Mouse (Mus musculus): ENCODE measurements around the gene Itga5. TPM values are rescaled to one million over a fixed set of nuclear protein-coding genes. Genes with fewer than 3 reads are reported as not detected.
"Not testable (repeated sequence)": the region's sequence is repeated elsewhere in the genome, so short reads cannot be mapped to it uniquely, and the experiment has no call there.

The Itga5 gene
- total RNA-seq (2021): 1 to 10 TPM; 3.4 to 5.8 TPM
- long read RNA-seq, experiment 1, full-length matches to known transcripts: 3 of 3 reads
- long read RNA-seq, experiment 1, partial matches to known transcripts: 0 of 3 reads
- long read RNA-seq, experiment 1, other reads (novel, unspliced or antisense): 0 of 3 reads
- long read RNA-seq, experiment 2, full-length matches to known transcripts: 4 of 10 reads
- long read RNA-seq, experiment 2, partial matches to known transcripts: 3 of 10 reads
- long read RNA-seq, experiment 2, other reads (novel, unspliced or antisense): 3 of 10 reads

- no peak for DNase-seq (ENCODE audit: low spot score in 2 of 2)
Observed at GRCm38 (mm10) chr15:103366376-103367149, at the start of gene Itga5. TSS of gene Itga5 (minus strand) at chr15:103366763.

DNA sequence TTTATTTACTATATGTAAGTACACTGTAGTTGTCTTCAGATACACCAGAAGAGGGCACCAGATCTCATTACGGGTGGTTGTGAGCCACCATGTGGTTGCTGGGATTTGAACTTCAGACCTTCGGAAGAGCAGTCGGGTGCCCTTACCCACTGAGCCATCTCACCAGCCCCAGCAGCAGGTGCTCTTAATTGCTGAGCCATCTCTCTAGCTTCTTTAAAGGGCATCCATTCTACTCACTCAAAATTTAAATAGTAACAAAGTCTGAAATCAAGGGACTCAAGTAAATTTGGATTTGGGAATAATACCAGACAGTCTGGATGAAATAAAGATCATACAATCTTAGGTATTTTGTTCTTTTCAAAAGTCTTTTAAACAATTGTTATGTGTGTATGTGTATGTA, 39.0 kb upstream of the Itga5 start:
- not testable (repeated sequence) for DNase-seq (ENCODE audit: low spot score in 2 of 2)

- DNase-seq (ENCODE audit: low spot score in 2 of 2): no peak
Observed at GRCm38 (mm10) chr15:103401361-103401760, 34.8 kb upstream of the Itga5 start.

GRCm38 (mm10) chr15:103393577-103393976, 27.0 kb upstream of the Itga5 start:
- DNase-seq (ENCODE audit: low spot score in 2 of 2): no peak

GRCm38 (mm10) chr15:103388556-103389145, 22.1 kb upstream of the Itga5 start:
- DNase-seq (ENCODE audit: low spot score in 2 of 2): no peak

DNA sequence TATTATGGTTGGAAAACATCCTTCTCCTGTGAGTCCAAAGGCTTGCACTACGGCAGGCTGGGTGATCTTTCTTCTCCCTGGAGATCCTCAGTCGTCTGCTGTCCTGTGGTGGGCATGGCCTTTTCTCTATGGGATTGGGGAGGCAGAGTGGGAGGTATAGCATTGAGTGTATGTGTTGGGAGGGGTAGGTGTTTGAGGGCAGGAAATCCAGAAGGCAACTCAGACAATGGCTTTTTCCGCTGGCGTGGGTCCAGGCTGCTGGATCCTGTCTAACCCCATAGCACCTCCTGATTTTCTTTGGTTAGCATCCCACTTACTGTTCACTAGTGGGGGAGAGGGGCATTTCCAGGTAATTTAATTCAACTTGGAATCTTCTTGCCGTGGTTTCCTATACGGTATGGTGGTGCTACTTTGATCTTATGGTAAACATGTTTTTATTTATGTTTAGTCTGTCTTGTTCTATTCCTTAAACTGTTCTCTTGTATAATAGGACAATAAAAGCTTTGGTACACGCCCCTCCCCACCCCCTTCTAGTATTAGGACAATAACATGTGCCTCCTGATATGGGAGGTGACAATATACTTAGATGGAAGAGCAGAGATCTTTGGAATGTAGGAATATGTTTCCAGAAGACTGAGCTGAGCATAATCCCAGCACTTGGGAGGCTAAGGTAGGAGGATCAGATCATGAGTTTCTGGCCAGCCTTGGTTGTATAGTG, 17.4 kb upstream of the Itga5 start:
- no peak for DNase-seq (ENCODE audit: low spot score in 2 of 2)

DNA sequence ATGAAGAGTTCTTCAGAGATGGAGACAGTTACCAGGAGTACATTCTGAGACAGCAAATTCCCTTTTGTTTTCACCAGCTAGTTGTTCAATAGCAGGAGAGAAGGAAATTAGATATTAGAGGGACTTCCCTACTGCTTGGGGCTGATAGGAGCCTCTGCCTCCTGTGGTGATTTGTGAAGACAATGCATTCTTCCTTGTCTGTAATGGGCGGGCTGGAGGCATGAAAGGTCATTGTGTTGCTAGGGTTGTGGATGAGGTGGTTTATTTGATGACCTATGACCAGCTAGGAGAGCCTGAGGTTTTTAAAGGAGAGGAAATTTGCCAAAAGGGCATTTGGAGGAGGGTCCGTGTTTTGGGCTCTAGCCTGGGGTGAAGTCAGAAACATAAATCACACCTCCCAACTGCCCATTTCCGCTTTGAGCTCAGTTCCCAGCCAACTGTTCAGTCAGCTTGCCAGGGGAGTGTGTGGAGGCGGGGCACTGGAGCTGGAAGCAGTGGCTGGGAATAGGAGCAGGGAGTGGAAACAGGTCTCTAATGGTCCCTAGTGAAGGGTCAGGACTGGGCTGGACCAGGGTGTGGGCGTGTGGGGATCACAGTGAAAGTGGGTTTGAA, 16.3 kb upstream of the Itga5 start:
- DNase-seq (ENCODE audit: low spot score in 2 of 2): no peak

- no peak for DNase-seq (ENCODE audit: low spot score in 2 of 2)
Observed at GRCm38 (mm10) chr15:103382075-103382474, 15.5 kb upstream of the Itga5 start.

GRCm38 (mm10) chr15:103378665-103379356, 12.2 kb upstream of the Itga5 start:
- no peak for DNase-seq (ENCODE audit: low spot score in 2 of 2)

- no peak for DNase-seq (ENCODE audit: low spot score in 2 of 2)
Observed at GRCm38 (mm10) chr15:103377752-103378664, 11.4 kb upstream of the Itga5 start.

DNA sequence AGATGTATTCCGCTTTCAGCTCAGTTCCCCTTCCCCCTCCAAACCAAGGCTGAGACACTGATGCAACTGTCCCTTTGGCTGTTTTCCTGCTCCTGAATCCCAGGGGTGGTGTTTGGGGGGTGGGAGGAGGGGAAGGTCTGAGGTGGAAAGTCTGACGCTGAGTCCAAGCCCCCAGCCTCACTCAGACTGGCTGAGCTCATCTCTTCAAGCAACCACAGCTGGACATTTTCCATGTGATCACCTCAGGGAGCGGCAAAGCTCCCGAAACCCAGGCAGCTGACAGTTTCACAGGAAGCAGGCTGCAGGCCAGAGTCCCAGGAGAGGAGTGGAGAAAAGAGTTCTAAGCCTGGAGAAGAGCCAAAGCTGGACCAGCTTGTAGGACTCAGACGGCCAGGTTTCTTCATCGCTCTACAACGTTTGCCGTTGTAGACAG, 10.3 kb upstream of the Itga5 start:
- DNase-seq (ENCODE audit: low spot score in 2 of 2): no peak

DNA sequence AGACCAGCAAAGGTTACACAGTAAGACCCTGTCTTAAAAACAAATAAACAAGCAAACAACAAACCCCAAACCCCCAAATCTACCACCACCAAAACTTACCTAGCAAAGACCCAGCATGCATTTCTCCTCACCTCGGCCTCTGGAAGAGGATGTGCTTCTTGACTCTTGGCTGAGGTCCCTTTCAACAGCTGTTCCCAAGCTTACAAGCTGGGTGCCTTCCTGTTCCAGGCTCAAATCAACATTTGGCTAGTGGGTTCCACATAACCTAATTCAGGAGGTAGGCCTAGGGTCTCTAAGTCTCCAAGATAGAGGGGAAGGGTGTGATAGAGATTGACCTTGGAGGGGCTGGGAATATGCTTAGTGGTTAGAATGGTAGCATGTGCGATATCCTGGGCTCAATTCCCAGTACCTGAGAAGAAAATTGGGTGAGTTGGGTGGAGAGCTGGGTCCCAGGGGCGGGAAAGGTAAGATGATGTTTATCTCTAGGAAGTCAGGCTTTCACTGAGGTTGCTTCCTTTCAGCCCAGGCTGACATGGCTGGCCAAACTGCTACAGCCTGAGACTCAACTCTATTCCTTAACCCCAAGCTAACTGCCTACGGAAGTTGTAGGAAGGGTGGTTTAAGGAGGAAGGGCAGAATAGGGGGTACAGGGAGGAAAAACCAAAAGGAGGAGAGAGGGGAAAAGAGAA, 8.7 kb upstream of the Itga5 start:
- no peak for DNase-seq (ENCODE audit: low spot score in 2 of 2)

- no peak for DNase-seq (ENCODE audit: low spot score in 2 of 2)
Observed at GRCm38 (mm10) chr15:103372461-103372860, 5.9 kb upstream of the Itga5 start.

DNA sequence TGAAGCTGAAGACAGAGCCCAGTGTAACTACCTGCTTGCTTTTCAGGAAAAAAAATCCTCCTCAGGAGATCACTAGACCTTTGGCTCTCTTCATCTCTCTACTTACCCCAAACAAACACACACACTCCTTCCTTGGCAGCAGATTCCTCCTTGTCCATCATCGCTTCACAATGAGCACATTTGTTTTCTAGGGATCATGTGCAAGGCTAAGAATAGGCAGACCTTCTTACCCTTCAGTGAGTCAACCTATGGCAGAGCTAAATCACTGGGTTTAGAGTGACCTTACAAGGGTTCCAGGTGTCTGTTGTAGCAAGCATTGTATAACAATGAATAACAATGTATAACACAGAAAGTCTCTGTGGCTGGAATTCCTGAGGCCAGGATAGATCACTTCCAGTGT, 5.2 kb upstream of the Itga5 start:
- no peak for DNase-seq (ENCODE audit: low spot score in 2 of 2)

GRCm38 (mm10) chr15:103371208-103371607, 4.6 kb upstream of the Itga5 start:
- DNase-seq (ENCODE audit: low spot score in 2 of 2): no peak

- no peak for DNase-seq (ENCODE audit: low spot score in 2 of 2)
Observed at GRCm38 (mm10) chr15:103370462-103370861, 3.9 kb upstream of the Itga5 start.

GRCm38 (mm10) chr15:103369123-103369522, 2.6 kb upstream of the Itga5 start:
- no peak for DNase-seq (ENCODE audit: low spot score in 2 of 2)

DNA sequence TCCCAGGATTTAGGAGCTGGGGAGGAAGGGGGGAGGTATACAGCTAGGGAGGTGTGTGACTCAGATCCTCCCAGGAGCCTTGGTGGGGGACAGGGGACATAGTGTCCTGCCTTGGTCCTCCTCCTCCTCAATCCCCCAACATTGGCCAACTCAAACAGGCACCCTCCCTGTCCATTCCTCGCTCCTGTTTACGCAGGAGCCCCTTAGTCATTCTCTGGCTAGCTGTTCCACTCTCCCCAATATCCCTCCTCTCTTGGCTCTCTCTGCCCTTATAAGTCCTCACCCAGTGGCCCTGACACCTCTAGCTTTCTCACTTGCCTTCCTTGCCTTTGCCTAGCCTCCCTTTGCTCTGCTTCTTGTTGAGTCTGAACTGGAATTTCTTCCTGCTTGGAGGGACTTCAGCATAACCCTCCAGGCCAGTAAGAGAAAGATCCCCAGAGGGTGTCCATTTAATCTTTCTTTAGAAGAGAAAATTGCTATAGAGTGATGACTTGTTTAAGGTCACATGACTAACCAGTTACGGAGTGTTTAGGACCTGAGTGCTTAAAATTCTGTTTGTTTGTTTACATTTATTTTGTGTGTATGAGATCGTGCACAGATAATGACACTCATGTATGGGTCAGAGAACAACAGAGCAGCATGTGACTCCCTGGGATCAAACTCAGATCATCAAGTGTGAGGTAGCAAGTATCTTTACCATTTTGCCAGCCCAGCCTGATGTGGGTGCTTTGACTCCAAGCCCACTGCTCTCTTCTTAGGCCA, 1.8 kb upstream of the Itga5 start:
- DNase-seq (ENCODE audit: low spot score in 2 of 2): no peak
